Mouse (Mus musculus) forebrain, embryonic 12.5 days (tissue): ENCODE results near the gene Gm42791. TPM values are rescaled to one million over a fixed set of nuclear protein-coding genes. Genes with fewer than 3 reads are reported as not detected.

Experiments used
- ATAC-seq: fragments of 200-750 bp; cut with Nextera tagmentation; 2 replicates; pipeline ENCODE4 v1.8.0; 2017; ENCODE audit warnings: moderate TSS enrichment; ENCODE audit not compliant: low FRiP score
- H3K27ac ChIP-seq: fragments of 300-500 bp; sonication (generic); 2 replicates; pipeline ENCODE4 v1.5.1; 2016; ENCODE audit warnings: mild to moderate bottlenecking
- H3K27me3 ChIP-seq: fragments of 300-500 bp; sonication (generic); 2 replicates; pipeline ENCODE4 v1.6.1; 2016; ENCODE audit warnings: mild to moderate bottlenecking
- H3K36me3 ChIP-seq: fragments of 300-500 bp; sonication (generic); replicated peaks from 2 replicates; pipeline ENCODE4 v1.6.1; 2016; ENCODE audit warnings: mild to moderate bottlenecking
- H3K4me1 ChIP-seq: fragments of 300-500 bp; sonication (generic); 2 replicates; pipeline ENCODE4 v1.6.1; 2016
- H3K4me2 ChIP-seq: fragments of 300-500 bp; sonication (generic); 2 replicates; pipeline ENCODE4 v1.6.1; 2016; ENCODE audit warnings: mild to moderate bottlenecking, moderate library complexity
- H3K4me3 ChIP-seq: fragments of 300-500 bp; sonication (generic); replicated peaks from 2 replicates; pipeline ENCODE4 v1.5.1; 2016; ENCODE audit warnings: mild to moderate bottlenecking
- H3K9ac ChIP-seq: fragments of 300-500 bp; sonication (generic); 2 replicates; pipeline ENCODE4 v1.6.1; 2016; ENCODE audit warnings: mild to moderate bottlenecking
- H3K9me3 ChIP-seq: fragments of 300-500 bp; sonication (generic); 2 replicates; pipeline ENCODE4 v1.6.1; 2016
- WGBS: fragments of 180-500 bp; shearing (Covaris S2); methylation state at CpG from one replicate; pipeline ENCODE4 v1.1.7; 2016; 5-methylcytosine and 5-hydroxymethylcytosine counted together
- polyA plus RNA-seq: library from polyadenylated mRNA; unstranded; fragments of >200 nt; fragmentation: Nextera tagmentation; extraction: Ambion mirVana; gene quantifications from 2 replicates; pipeline ENCODE4 v1.2.1, GENCODE M21; 2016

The Gm42791 gene
- polyA plus RNA-seq, 1 experiment from 2014 or later = 4.9 TPM

- no peaks in the 10 kb centered on the region for H3K36me3 ChIP-seq
- WGBS = 70% methylated on average over 16 of the region's 16 CpGs
- H3K9me3 ChIP-seq = no peaks in the 10 kb centered on the region
- peaks cover 7% of the 10 kb centered on the region for H3K4me1 ChIP-seq
- no peak overlapping the region for H3K4me2 ChIP-seq
- no peak overlapping the region; the same call in 1 of the 2 replicates for H3K4me3 ChIP-seq
- peaks cover 9% of the 10 kb centered on the region for H3K27me3 ChIP-seq
- no peak overlapping the region for H3K27ac ChIP-seq
- H3K9ac ChIP-seq = no peak overlapping the region
- no peak for ATAC-seq
Measured at GRCm38 (mm10) chr5:149020681-149021062, 25.7 kb upstream of the Gm42791 start.

GRCm38 (mm10) chr5:149020059-149020680 lies 25.2 kb upstream of the Gm42791 start:
- Histone ChIP-seq H3K36me3 (no peaks in the 10 kb centered on the region), H3K4me1 (peaks cover 10% of the 10 kb centered on the region), H3K27ac (no peak overlapping the region), H3K9me3 (no peaks in the 10 kb centered on the region), H3K9ac (no peak overlapping the region), H3K27me3 (peaks cover 9% of the 10 kb centered on the region), H3K4me2 (no peak overlapping the region), H3K4me3 (no peak overlapping the region)
- WGBS = 59% methylated on average over 18 of the region's 18 CpGs
- no peak for ATAC-seq

DNA sequence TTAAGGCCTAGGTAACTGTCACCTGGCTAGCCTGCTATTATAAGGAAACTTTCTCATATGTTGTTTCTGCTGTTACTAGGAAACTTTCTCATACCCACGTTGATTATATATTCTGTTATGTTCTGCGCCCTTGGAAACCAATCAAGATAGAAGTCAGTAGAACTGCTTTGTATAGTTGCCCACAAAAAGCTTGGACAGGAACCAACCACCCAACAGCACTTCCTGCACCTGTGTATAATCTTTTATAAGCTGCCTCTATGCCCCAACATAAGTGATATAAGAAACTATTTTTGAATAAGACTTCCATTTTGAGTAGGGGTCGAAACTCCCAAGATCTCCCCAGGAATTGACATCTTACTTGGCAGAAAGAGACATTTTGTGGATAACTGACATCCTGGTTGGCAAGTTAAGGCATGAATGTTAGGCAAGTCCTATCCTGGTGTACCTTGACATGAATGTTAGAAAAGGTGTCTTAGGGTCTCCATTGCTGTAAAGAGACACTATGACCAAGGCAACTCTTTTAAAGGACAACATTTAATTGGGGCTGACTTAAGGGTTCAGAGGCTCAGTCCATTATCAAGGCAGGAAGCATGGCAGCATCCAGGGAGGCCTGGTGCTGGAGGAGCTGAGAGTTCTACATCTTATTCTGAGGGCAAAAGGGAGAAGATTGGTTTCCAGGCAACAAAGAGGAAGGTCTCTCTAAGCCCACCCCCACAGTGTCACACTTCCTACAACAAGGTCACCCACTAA lies 22.9 kb upstream of the Gm42791 start:
- H3K9ac ChIP-seq = no peak overlapping the region
- H3K4me1 ChIP-seq = peaks cover 14% of the 10 kb centered on the region
- no peak overlapping the region for H3K27ac ChIP-seq
- no peak overlapping the region for H3K4me2 ChIP-seq
- H3K27me3 ChIP-seq = peaks cover 17% of the 10 kb centered on the region
- H3K9me3 ChIP-seq = no peaks in the 10 kb centered on the region
- ATAC-seq = no peak
- no peaks in the 10 kb centered on the region for H3K36me3 ChIP-seq
- 92% methylated on average over 3 of the region's 3 CpGs for WGBS
- H3K4me3 ChIP-seq = no peak overlapping the region

DNA sequence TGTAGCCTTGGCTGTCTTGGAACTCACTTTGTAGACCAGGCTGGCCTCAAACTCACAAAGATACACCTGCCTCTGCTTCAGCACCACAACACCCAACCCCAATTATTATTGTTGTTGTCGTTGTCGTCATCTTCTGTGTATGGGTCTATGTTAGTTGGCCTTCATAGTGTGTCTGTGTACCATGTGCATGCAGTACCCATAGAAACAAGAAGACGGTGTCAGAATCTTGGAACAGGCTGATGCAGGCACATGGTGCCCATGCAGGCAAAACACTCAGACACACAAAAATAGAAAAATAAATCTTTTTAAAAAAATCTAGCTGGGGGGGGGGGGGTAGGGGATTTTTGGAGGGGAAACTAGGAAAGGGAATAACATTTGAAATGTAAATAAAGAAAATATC lies 22.2 kb upstream of the Gm42791 start:
- no peaks in the 10 kb centered on the region for H3K36me3 ChIP-seq
- no peak overlapping the region for H3K4me3 ChIP-seq
- peaks cover 14% of the 10 kb centered on the region for H3K4me1 ChIP-seq
- no peak for ATAC-seq
- H3K27me3 ChIP-seq = peaks cover 17% of the 10 kb centered on the region
- no peak overlapping the region for H3K27ac ChIP-seq
- no peak overlapping the region for H3K9ac ChIP-seq
- 89% methylated on average over 3 of the region's 3 CpGs for whole genome bisulfite sequencing
- H3K9me3 ChIP-seq = 0 out of 2 replicates have a peak, but pooled peaks cover 2% of the 10 kb centered on the region
- no peak overlapping the region for H3K4me2 ChIP-seq

DNA sequence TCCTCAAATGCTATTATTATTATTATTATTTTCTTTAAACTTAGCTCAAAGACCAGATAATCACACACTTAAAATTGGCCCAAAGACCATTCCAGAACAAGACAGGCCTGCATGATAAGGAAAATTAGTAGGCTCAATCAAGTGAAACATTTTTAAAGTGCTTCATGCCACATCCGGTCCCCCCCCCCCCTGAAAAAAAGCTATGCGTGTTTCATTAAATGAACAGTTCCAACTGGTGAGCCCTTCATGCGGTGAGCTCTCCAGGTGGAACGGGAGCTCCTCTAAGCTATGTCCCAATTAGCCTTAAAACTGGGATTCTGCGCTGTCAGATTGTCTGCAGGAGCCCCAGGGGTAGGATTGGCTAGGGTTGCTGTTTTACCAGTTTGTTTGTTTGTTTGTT lies 21.3 kb upstream of the Gm42791 start:
- ATAC-seq = no peak
- Histone ChIP-seq H3K27ac (no peak overlapping the region), H3K4me1 (peaks cover 14% of the 10 kb centered on the region), H3K36me3 (no peaks in the 10 kb centered on the region), H3K4me2 (0 out of 2 replicates have a peak overlapping the region, but pooled peaks have one; percentile 79), H3K9me3 (0 out of 2 replicates have a peak, but pooled peaks cover 2% of the 10 kb centered on the region), H3K27me3 (peaks cover 17% of the 10 kb centered on the region), H3K4me3 (no peak overlapping the region), H3K9ac (no peak overlapping the region)
- WGBS = 78% methylated on average over 5 of the region's 5 CpGs

DNA sequence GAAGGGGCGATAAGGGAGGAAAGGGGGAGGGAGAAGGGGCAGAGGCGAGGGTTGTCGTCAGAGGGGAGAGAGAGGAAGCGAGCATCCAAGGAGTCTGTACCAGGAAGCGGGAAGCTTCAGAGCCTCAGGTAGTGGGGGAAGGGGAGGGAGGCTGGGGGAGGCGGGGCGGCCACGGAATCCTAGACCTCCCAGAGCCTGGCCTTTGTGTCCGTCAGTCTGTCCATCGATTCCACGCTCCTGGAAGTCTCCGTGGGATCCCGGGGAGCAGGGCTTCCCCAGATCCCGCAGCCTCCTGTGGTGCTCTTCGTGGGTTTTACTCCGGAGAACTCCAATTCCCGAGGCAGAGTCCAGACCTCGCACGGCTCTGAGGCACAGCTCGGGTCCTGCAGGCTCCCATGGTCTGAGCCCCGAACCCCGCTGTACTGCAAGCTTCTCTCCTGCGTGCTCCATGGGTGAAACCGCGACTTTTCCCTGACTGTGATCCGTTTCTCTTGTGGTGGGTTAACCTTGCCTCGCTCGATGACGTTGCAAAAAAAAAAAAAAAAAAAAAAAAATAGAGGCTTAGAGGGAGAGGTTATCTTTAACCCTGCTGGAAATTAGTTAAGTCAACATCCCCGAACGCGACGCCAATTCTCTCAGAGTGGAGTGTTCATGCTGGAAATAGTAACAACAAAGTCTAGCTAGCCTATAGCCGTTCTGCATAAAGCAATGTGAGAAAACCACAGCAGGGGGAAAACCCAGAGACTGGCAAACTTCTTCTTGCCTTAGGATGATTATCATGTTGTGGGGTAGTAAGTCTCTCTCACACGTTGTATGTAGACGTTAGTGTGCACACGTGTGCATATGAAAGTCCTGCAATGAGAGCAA lies 20.6 kb upstream of the Gm42791 start:
- H3K27me3 ChIP-seq = peaks cover 17% of the 10 kb centered on the region
- peak overlapping the region; percentile 50 for H3K4me3 ChIP-seq
- WGBS = 2% methylated on average over 36 of the region's 37 CpGs
- H3K9me3 ChIP-seq = 0 out of 2 replicates have a peak, but pooled peaks cover 2% of the 10 kb centered on the region
- ATAC-seq = peak; percentile 72
- peak overlapping the region; percentile 79 for H3K4me2 ChIP-seq
- H3K9ac ChIP-seq = peak overlapping the region; percentile 61
- H3K27ac ChIP-seq = no peak overlapping the region
- peaks cover 11% of the 10 kb centered on the region for H3K4me1 ChIP-seq
- H3K36me3 ChIP-seq = no peaks in the 10 kb centered on the region

DNA sequence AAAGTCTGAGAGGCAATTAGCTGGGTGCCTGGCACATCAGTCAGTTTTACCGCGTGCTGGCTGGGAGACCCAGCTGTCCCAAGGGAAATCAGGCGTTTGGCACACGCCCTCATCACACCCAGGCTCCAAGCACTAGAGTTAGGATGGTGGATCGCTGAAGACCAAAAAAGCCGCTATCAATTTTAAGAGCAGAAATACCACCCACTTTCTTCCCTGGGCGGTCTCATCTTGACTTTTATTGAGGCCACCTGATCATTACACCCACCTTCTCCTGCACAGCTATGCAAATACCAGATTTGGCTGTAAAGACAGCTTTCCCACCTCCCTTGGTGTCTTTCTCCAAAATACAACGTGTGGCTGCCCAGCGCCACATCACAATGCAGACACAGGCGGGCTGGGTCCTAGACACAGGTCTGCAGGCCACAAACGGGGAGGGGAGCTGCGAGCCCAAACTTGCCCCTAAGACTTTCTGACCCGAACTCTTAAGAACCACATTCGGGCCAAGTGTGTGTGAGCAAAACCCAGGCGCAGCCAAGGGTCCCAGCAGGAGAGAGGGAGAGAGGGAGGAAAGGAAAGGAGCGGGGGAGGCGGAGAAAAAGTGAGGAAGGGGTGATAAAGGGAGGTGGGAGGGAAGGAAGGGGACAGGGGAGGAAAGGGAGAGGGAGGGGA lies 19.8 kb upstream of the Gm42791 start:
- H3K27ac ChIP-seq = no peak overlapping the region
- H3K9me3 ChIP-seq = 0 out of 2 replicates have a peak, but pooled peaks cover 2% of the 10 kb centered on the region
- peak overlapping the region; percentile 79 for H3K4me2 ChIP-seq
- peak overlapping the region; percentile 61 for H3K9ac ChIP-seq
- H3K27me3 ChIP-seq = peaks cover 17% of the 10 kb centered on the region
- H3K4me1 ChIP-seq = peaks cover 11% of the 10 kb centered on the region
- 11% methylated on average over 17 of the region's 17 CpGs for WGBS
- no peaks in the 10 kb centered on the region for H3K36me3 ChIP-seq
- H3K4me3 ChIP-seq = peak overlapping the region; percentile 50
- 0 out of 2 replicates have a peak, but pooled peaks have one; percentile 20 for ATAC-seq

DNA sequence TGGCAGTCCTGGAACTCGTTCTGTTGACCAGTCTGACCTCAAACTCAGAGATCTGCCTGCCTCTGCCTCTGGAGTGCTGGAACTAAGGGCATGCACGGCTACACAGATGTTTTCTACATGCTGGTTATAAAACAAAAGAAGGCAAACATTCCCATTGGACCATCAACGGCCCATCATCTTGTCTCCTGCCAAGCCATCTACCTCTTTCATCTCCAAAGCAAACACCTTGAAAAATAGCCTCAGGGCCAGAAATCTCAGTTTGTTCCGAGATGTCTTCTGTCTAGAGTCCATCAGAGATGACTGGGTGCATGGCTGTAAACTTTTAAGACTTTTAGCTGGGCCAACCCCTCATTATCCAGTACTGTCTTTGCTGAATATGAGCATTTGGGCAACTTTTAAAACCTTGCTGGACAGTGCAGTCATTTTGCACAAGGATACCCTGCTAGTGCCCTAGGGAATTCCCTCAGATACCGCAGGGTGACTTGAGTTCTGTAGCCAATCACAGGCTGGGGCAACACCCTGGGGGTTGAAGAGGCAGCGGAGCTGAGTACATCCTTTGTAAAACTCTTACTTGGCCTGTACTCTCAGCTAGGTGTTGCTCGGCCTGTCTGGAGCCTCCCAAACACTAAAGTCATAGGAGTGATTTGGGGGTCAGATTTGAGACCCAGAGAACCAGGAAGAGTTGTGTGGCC lies 19.0 kb upstream of the Gm42791 start:
- no peaks in the 10 kb centered on the region for H3K36me3 ChIP-seq
- WGBS = 70% methylated on average over 7 of the region's 7 CpGs
- peaks cover 11% of the 10 kb centered on the region for H3K4me1 ChIP-seq
- H3K9me3 ChIP-seq = 0 out of 2 replicates have a peak, but pooled peaks cover 2% of the 10 kb centered on the region
- ATAC-seq = no peak
- no peak overlapping the region for H3K4me3 ChIP-seq
- no peak overlapping the region for H3K4me2 ChIP-seq
- H3K9ac ChIP-seq = no peak overlapping the region
- no peak overlapping the region for H3K27ac ChIP-seq
- peaks cover 17% of the 10 kb centered on the region for H3K27me3 ChIP-seq

- no peak overlapping the region for H3K4me2 ChIP-seq
- H3K4me1 ChIP-seq = peaks cover 16% of the 10 kb centered on the region
- H3K9ac ChIP-seq = no peak overlapping the region
- H3K9me3 ChIP-seq = 0 out of 2 replicates have a peak, but pooled peaks cover 2% of the 10 kb centered on the region
- WGBS = 86% methylated on average over 3 of the region's 3 CpGs
- no peaks in the 10 kb centered on the region for H3K36me3 ChIP-seq
- ATAC-seq = no peak
- no peak overlapping the region for H3K27ac ChIP-seq
- no peak overlapping the region for H3K4me3 ChIP-seq
- H3K27me3 ChIP-seq = 0 out of 2 replicates have a peak, but pooled peaks cover 3% of the 10 kb centered on the region
Measured at GRCm38 (mm10) chr5:149009111-149009510, 14.2 kb upstream of the Gm42791 start.

- Histone ChIP-seq H3K9me3 (no peaks in the 10 kb centered on the region), H3K4me2 (peak overlapping the region; percentile 57), H3K4me3 (no peak overlapping the region), H3K4me1 (peaks cover 22% of the 10 kb centered on the region), H3K27ac (peak overlapping the region; percentile 69; the same call in 1 of the 2 replicates), H3K9ac (peak overlapping the region; percentile 36; the same call in 1 of the 2 replicates), H3K27me3 (no peaks in the 10 kb centered on the region), H3K36me3 (no peaks in the 10 kb centered on the region)
- WGBS = 65% methylated on average over 5 of the region's 5 CpGs
- ATAC-seq = no peak; the same call in 1 of the 2 replicates
Measured at GRCm38 (mm10) chr5:149007295-149007646, 12.3 kb upstream of the Gm42791 start.
